Mouse (Mus musculus) heart, adult 2 months (tissue): ENCODE results near the gene Wwox. TPM values are rescaled to one million over a fixed set of nuclear protein-coding genes. Genes with fewer than 3 reads are reported as not detected.

Experiments used
- DNase-seq, 2 experiments: peaks; one replicate each; pipeline ENCODE4 v3.0.0; 2021
- H3K27ac ChIP-seq: fragments of 200-600 bp; 2 replicates; pipeline ENCODE4 v1.8.1; 2022
- H3K27me3 ChIP-seq: fragments of 200-500 bp; 2 replicates; pipeline ENCODE4 v1.6.1; 2012; ENCODE audit warnings: mild to moderate bottlenecking, low read length, inconsistent platforms, mixed read lengths; ENCODE audit not compliant: control insufficient read depth, insufficient read depth
- H3K36me3 ChIP-seq: fragments of 200-500 bp; 2 replicates; pipeline ENCODE4 v1.6.1; 2012; ENCODE audit warnings: low read length, inconsistent platforms; ENCODE audit not compliant: control insufficient read depth, insufficient read depth
- H3K4me1 ChIP-seq: fragments of 200-500 bp; 2 replicates; pipeline ENCODE4 v1.6.1; 2011; ENCODE audit warnings: low read length; ENCODE audit not compliant: control insufficient read depth, insufficient read depth
- H3K4me3 ChIP-seq: fragments of 200-600 bp; 2 replicates; pipeline ENCODE4 v1.8.1; 2022
- H3K79me2 ChIP-seq: fragments of 200-500 bp; replicated peaks from 2 replicates; pipeline ENCODE4 v1.6.1; 2012; ENCODE audit warnings: mild to moderate bottlenecking, inconsistent platforms, low read length, moderate library complexity, mixed read lengths; ENCODE audit not compliant: control insufficient read depth, insufficient read depth
- H3K9ac ChIP-seq: fragments of 200-500 bp; 2 replicates; pipeline ENCODE4 v1.6.1; 2012; ENCODE audit warnings: low read depth, mild to moderate bottlenecking, control low read depth, inconsistent platforms, low read length, mixed read lengths
- CTCF ChIP-seq: fragments of 200-600 bp; IDR thresholded peaks from 2 replicates; pipeline ENCODE4 v1.8.1; 2022; ENCODE audit warnings: antibody characterized with exemption, mild to moderate bottlenecking, moderate library complexity
- EP300 ChIP-seq: fragments of 200-500 bp; IDR thresholded peaks from 2 replicates; pipeline ENCODE4 v1.6.1; 2011; ENCODE audit warnings: low read depth, low read length, control low read depth; ENCODE audit not compliant: insufficient read depth
- POLR2A ChIP-seq: fragments of 200-500 bp; IDR thresholded peaks from 2 replicates; pipeline ENCODE4 v1.6.1; 2011; ENCODE audit warnings: mild to moderate bottlenecking, low read depth, low read length, control low read depth; ENCODE audit not compliant: insufficient read depth
- WGBS: fragments of 180-500 bp; shearing (Covaris S2); methylation state at CpG from one replicate; pipeline ENCODE4 v1.1.7; 2018; 5-methylcytosine and 5-hydroxymethylcytosine counted together
- intact Hi-C: fragments of 180-260 bp; cut with DNase I; formaldehyde crosslinking; loops from one replicate; pipeline ENCODE4 v1.15.1; 2025
- polyA plus RNA-seq: library from polyadenylated mRNA; depleted of rRNA; stranded (reverse); fragments of >200 nt; gene quantifications from 2 replicates; pipeline ENCODE4 v1.2.3, GENCODE M21; 2012
- total RNA-seq, 2 experiments: library from RNA; stranded (reverse); gene quantifications; 2 replicates each; pipeline ENCODE4 v1.2.3; 2021

The Wwox gene
- total and polyA plus RNA-seq, 3 experiments: 3.3 to 4.6 (median 4.6) TPM

DNA sequence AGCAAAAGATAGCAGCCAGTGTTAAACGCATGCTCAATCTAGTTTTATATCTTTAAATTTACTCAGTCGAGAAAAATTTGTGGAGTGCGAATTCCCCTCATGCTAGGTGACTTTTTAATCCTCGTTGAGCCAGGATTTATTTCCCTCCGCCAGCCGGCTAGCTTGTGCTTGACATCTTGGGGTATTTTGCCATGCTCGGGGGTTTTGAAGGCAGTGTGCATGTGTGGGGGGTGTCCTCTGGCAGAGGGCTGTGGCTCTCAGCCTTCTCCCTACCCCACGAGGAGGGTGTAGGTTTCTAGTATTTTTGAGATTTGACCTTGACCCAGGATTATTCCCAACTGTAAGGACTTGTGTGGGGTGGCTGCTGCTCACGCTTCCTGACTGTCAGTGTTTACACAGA is 857.3 kb downstream of the Wwox start:
- WGBS: 76% methylated on average over 9 of the region's 9 CpGs
- intact Hi-C loops: no loop called here
- H3K27me3 ChIP-seq: no peaks in the 10 kb centered on the region
- H3K27ac ChIP-seq: no peak overlapping the region
- DNase-seq: no peak
- TF ChIP-seq CTCF: no peak
- TF ChIP-seq EP300: no peak
- TF ChIP-seq POLR2A: no peak
- no peak overlapping the region for H3K9ac ChIP-seq
- no peaks in the 10 kb centered on the region for H3K79me2 ChIP-seq
- no peaks in the 10 kb centered on the region for H3K4me1 ChIP-seq
- no peak overlapping the region for H3K4me3 ChIP-seq
- no peaks in the 10 kb centered on the region for H3K36me3 ChIP-seq

DNA sequence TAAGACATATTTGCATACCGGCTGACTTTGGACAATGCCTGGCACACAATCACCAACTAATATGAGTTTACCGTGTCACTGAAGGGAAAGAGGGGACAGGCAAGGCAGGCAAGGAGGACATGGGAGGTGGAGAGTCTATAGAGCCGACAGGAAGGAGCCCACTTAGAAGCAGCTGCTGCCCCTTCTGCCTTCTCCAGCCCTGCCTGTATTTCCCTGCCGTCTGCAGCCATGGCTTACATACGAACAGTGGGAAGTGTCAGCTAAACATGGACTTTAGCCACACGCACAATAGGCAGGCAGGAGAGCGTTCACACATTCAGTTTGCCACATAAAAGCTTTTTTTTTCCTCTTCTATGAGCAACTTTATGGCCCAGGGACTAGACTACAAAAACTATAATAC is 863.0 kb downstream of the Wwox start:
- H3K27ac ChIP-seq: no peak overlapping the region

DNA sequence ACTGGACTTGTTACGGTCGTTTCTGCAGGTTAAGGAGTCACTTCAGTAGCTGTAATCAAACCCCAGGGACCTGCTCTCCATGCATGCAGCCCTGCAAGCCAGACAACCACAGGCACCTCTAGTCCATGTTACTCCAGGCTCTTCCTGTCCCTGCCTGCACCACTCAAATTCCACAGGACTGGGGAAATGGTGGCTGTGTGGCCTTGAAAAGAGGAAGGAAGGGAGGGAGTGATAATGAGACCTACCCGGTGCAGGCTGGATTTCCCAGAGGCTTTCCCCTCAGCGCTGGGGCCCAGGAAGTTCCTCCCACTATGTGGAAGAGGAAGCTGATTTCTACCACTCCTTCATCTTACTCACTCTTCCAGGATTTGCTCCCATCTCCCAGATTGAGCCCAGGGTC is 868.0 kb downstream of the Wwox start:
- intact Hi-C loops: no loop called here

More for the DNA sequence above, 863.0 kb downstream of the Wwox start:
- intact Hi-C loops: no loop called here
- Histone ChIP-seq H3K4me3 (no peak overlapping the region), H3K27me3 (no peaks in the 10 kb centered on the region), H3K36me3 (no peaks in the 10 kb centered on the region), H3K9ac (no peak overlapping the region), H3K79me2 (no peaks in the 10 kb centered on the region), H3K4me1 (no peaks in the 10 kb centered on the region)
- DNase-seq: no peak
- TF ChIP-seq CTCF (no peak), POLR2A (no peak), EP300 (no peak)
- WGBS: 71% methylated on average over 7 of the region's 7 CpGs

DNA sequence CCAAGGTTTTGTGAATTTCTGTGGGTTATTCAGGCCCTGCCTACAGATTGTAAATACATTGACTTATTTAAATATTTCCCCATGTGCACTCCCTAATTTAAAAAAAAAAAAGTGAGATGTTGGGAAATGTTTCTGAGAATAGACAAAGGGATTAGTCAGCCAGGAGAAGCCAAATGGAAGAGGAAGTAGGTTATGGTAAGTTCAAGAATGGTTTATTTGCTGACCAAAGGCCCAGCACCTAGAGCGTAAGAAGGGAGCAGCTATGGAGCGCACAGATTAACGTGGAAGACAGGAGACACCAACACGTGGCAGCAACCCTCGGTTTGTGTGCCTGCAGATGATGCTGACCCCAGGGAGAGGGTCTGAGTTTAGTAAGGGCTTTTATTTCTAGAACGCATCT is 871.5 kb downstream of the Wwox start:
- no peak for TF ChIP-seq EP300
- no peak for TF ChIP-seq CTCF
- no peak for TF ChIP-seq POLR2A
- Histone ChIP-seq H3K79me2 (no peaks in the 10 kb centered on the region), H3K9ac (no peak overlapping the region), H3K27me3 (no peaks in the 10 kb centered on the region), H3K4me1 (no peaks in the 10 kb centered on the region), H3K27ac (no peak overlapping the region), H3K36me3 (no peaks in the 10 kb centered on the region), H3K4me3 (no peak overlapping the region)
- 83% methylated on average over 6 of the region's 6 CpGs for WGBS
- intact Hi-C loops: no loop called here
- no peak for DNase-seq

More for the DNA sequence above, 868.0 kb downstream of the Wwox start:
- Histone ChIP-seq H3K9ac (no peak overlapping the region), H3K4me3 (no peak overlapping the region), H3K79me2 (no peaks in the 10 kb centered on the region), H3K27ac (no peak overlapping the region), H3K27me3 (no peaks in the 10 kb centered on the region), H3K36me3 (no peaks in the 10 kb centered on the region), H3K4me1 (no peaks in the 10 kb centered on the region)
- peak in 1 of 2 experiments; percentile 5 for DNase-seq
- WGBS: 24% methylated on average over 4 of the region's 4 CpGs
- TF ChIP-seq EP300 (no peak), CTCF (no peak), POLR2A (no peak)

DNA sequence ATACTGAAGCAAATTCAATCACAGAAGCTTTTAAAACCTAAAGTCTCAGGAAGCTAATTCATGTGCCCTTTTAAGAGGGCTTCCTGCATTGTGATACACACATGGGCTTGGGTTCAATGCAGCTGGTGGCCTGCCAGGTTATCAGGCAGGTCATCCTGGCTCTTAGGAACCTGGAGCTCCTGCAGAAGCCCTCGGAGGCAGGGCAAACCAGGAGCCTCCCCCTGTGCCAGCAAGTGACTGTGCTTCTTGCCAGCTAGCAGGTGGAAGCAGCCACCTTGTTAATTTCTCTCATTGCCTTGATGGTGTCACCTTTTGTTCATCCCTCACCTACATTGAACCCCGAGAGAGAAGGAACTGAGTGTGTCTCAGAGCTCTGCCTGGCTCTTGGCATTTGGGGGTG is 872.9 kb downstream of the Wwox start:
- Histone ChIP-seq H3K36me3 (no peaks in the 10 kb centered on the region), H3K79me2 (no peaks in the 10 kb centered on the region), H3K4me3 (no peak overlapping the region), H3K27me3 (no peaks in the 10 kb centered on the region), H3K9ac (no peak overlapping the region), H3K27ac (no peak overlapping the region), H3K4me1 (no peaks in the 10 kb centered on the region)
- WGBS: 43% methylated on average over 2 of the region's 2 CpGs
- DNase-seq: no peak
- intact Hi-C loops: no loop called here
- TF ChIP-seq POLR2A (no peak), EP300 (no peak), CTCF (no peak)

DNA sequence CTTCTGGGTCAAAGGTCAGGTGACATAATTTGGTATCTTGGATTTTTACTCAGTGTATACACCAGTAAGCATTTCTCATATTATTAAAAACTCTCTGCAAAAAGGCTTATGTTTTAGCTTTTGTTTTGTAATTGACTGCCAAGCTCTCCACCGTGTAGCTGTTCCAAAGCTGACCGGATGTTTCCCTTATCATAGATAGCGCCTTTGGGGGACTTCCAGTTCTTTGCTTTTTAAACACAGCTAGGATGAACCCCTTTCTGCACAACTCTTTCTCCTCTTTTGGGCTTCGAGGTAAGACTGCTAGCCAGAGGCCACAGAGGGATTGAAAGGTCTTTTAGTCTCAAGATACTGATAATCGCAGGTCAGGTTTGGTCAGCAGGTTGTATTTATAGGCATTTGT is 883.0 kb downstream of the Wwox start:
- Histone ChIP-seq H3K4me3 (no peak overlapping the region), H3K9ac (no peak overlapping the region), H3K27me3 (no peaks in the 10 kb centered on the region), H3K4me1 (peaks cover 3% of the 10 kb centered on the region), H3K36me3 (no peaks in the 10 kb centered on the region), H3K27ac (no peak overlapping the region), H3K79me2 (no peaks in the 10 kb centered on the region)
- intact Hi-C loops: no loop called here
- DNase-seq: peak in 1 of 2 experiments; percentile 8
- WGBS: 18% methylated on average over 5 of the region's 5 CpGs
- TF ChIP-seq EP300: no peak
- no peak for TF ChIP-seq POLR2A
- TF ChIP-seq CTCF: no peak
